Mouse (Mus musculus): Measurements from ENCODE around the gene Phf14. TPM values are rescaled to one million over a fixed set of nuclear protein-coding genes. Genes with fewer than 3 reads are reported as not detected.
A peak's percentile ranks its signal among the peaks of the same experiment; 100 is the strongest.
"Not testable (repeated sequence)": the region's sequence is repeated elsewhere in the genome, so short reads cannot be mapped to it uniquely, and the experiment has no call there.

Gene Phf14
- total RNA-seq, 1 experiment = 22.6 TPM

GRCm38 (mm10) chr6:12125031-12125803 is 217.6 kb downstream of the Phf14 start:
- Histone ChIP-seq H3K9ac (ENCODE audit: insufficient read depth, low read depth, low read length, poor library complexity, severe bottlenecking) (no peak overlapping the region), H3K4me3 (ENCODE audit: insufficient read depth in 1 of 2, low read depth in 1 of 2, low read length in 2 of 2, poor library complexity in 1 of 2, severe bottlenecking in 1 of 2) (peak overlapping the region in 1 of 2 experiments; percentile 33; a peak in 1 of 4 replicates)

GRCm38 (mm10) chr6:12126601-12127000 is 219.0 kb downstream of the Phf14 start:
- DNase-seq (ENCODE audit: low read depth, low spot score); H3K27ac ChIP-seq (ENCODE audit: insufficient read depth, low read depth, low read length, poor library complexity, severe bottlenecking); H3K9me3 ChIP-seq (ENCODE audit: control insufficient read depth, insufficient read depth, low read depth, low read length); H3K9ac ChIP-seq (ENCODE audit: insufficient read depth, low read depth, low read length, poor library complexity, severe bottlenecking); H3K4me3 ChIP-seq (ENCODE audit: insufficient read depth in 1 of 2, low read depth in 1 of 2, low read length in 2 of 2, poor library complexity in 1 of 2, severe bottlenecking in 1 of 2); H3K36me3 ChIP-seq (ENCODE audit: control insufficient read depth, insufficient read depth, low read length, poor library complexity, severe bottlenecking); H3K4me1 ChIP-seq (ENCODE audit: control insufficient read depth in 2 of 2, insufficient read depth in 2 of 2, low read length in 2 of 2, poor library complexity in 1 of 2); in situ Hi-C loops (cut with MboI; ENCODE audit: low sequenced_read_pairs in 2 of 2, unreplicated experiment in 2 of 2): not testable (repeated sequence)

More at GRCm38 (mm10) chr6:12125031-12125803, 217.6 kb downstream of the Phf14 start:
- in situ Hi-C loops (cut with MboI; ENCODE audit: low sequenced_read_pairs in 2 of 2, unreplicated experiment in 2 of 2) = no loop called here
- TF ChIP-seq ZC3H11A (IDR thresholded peaks at IDR 0.05; ENCODE audit: borderline replicate concordance, low read depth, low read length) = no peak
- no peak for TF ChIP-seq CHD2 (IDR thresholded peaks at IDR 0.05; ENCODE audit: low read depth, low read length)
- no peak for TF ChIP-seq HCFC1 (IDR thresholded peaks at IDR 0.05; ENCODE audit: borderline replicate concordance, insufficient read depth, low read length)
- TF ChIP-seq ZNF384 (IDR thresholded peaks at IDR 0.05; ENCODE audit: low read depth, low read length) = no peak
- no peak for TF ChIP-seq MAFK (IDR thresholded peaks at IDR 0.05; ENCODE audit: insufficient read depth, low read depth, low read length)
- peaks cover 2 to 9% of the 10 kb centered on the region in 2 experiments; a peak in 1 of 4 replicates for H3K4me1 ChIP-seq (ENCODE audit: control insufficient read depth in 2 of 2, insufficient read depth in 2 of 2, low read length in 2 of 2, poor library complexity in 1 of 2)
- no peaks in the 10 kb centered on the region for H3K9me3 ChIP-seq (ENCODE audit: control insufficient read depth, insufficient read depth, low read depth, low read length)
- H3K27ac ChIP-seq (ENCODE audit: insufficient read depth, low read depth, low read length, poor library complexity, severe bottlenecking) = no peak overlapping the region
- DNase-seq (ENCODE audit: low read depth, low spot score) = no peak
- H3K36me3 ChIP-seq (ENCODE audit: control insufficient read depth, insufficient read depth, low read length, poor library complexity, severe bottlenecking) = no peaks in the 10 kb centered on the region

- H3K9me3 ChIP-seq (ENCODE audit: control insufficient read depth, insufficient read depth, low read depth, low read length) = no peaks in the 10 kb centered on the region
- no peaks in the 10 kb centered on the region for H3K36me3 ChIP-seq (ENCODE audit: control insufficient read depth, insufficient read depth, low read length, poor library complexity, severe bottlenecking)
- H3K4me3 ChIP-seq (ENCODE audit: insufficient read depth in 1 of 2, low read depth in 1 of 2, low read length in 2 of 2, poor library complexity in 1 of 2, severe bottlenecking in 1 of 2) = no peak overlapping the region
- no peak for TF ChIP-seq ZNF384 (IDR thresholded peaks at IDR 0.05; ENCODE audit: low read depth, low read length)
- no peak for TF ChIP-seq CHD2 (IDR thresholded peaks at IDR 0.05; ENCODE audit: low read depth, low read length)
- TF ChIP-seq MAFK (IDR thresholded peaks at IDR 0.05; ENCODE audit: insufficient read depth, low read depth, low read length) = no peak
- TF ChIP-seq ZC3H11A (IDR thresholded peaks at IDR 0.05; ENCODE audit: borderline replicate concordance, low read depth, low read length) = no peak
- no peak for TF ChIP-seq HCFC1 (IDR thresholded peaks at IDR 0.05; ENCODE audit: borderline replicate concordance, insufficient read depth, low read length)
- in situ Hi-C loops (cut with MboI; ENCODE audit: low sequenced_read_pairs in 2 of 2, unreplicated experiment in 2 of 2) = no loop called here
- peaks cover 2 to 9% of the 10 kb centered on the region in 2 experiments; a peak in 1 of 4 replicates for H3K4me1 ChIP-seq (ENCODE audit: control insufficient read depth in 2 of 2, insufficient read depth in 2 of 2, low read length in 2 of 2, poor library complexity in 1 of 2)
- DNase-seq (ENCODE audit: low read depth, low spot score) = no peak
- H3K9ac ChIP-seq (ENCODE audit: insufficient read depth, low read depth, low read length, poor library complexity, severe bottlenecking) = no peak overlapping the region
- no peak overlapping the region for H3K27ac ChIP-seq (ENCODE audit: insufficient read depth, low read depth, low read length, poor library complexity, severe bottlenecking)
These were observed 219.7 kb downstream of the Phf14 start for GRCm38 (mm10) chr6:12127287-12127686.

Other genes with a start within 250 kb of the Phf14 start
- gene Ndufa4, start 312 bp upstream of the Phf14 start, total RNA-seq (2012; rRNA removed) = 675 and 766 TPM in 2 replicates